Mouse (Mus musculus): ENCODE measurements at regions not wholly inside any gene's neighbourhood (a gene's known extent, or its start where the extent isn't known, plus 50 kb on each side); places are given as distances from the start of the nearest gene placed in this dataset.

GRCm38 (mm10) chr5:74121861-74122630 is 53.8 kb upstream of the Usp46 start:
- ATAC-seq, result no peak

GRCm38 (mm10) chr5:74126015-74126896 is 58.0 kb upstream of the Usp46 start:
- ATAC-seq, result peak; percentile 99

DNA sequence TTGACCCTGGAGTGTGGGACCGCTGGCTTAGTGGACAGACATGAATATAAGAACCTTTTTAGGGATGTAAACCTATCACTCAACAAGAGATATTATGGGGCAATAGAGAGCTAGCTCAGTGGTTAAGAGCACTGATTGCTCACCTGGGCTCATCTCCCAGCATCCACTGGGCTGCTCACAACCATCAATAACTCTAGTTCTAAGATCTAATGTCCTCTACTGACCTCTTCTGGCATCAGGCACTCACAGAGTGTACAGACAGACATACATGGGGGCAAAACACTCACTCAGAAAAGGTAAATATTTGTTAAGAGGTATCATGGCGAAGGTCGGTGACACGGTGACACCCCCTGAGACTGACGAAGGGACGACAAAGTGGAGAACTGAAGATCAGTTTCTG is 59.3 kb upstream of the Usp46 start:
- ATAC-seq, result no peak

DNA sequence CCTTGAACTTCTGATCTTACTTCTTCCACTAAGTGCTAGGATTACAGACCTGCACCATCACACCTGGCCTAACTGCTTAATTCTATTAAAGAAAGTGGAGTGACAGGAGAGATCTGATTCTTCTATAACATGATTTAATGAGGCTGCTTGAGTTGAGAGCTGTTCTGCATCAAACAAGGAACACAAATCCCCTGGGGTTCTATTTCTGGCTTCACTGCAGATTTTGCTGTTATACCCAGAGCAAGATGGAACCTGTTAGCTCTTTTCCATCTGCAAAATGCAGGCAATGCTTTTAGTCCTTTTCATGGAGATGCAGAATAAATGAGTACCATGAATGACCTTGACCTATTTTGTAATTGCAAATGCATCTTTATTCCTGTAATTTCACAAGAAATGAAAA is 61.4 kb upstream of the Usp46 start:
- ATAC-seq, result no peak

- ATAC-seq, result no peak
These were observed 62.4 kb upstream of the Rasl11b start for GRCm38 (mm10) chr5:74132671-74133070.

GRCm38 (mm10) chr5:74136377-74136776 is 58.7 kb upstream of the Rasl11b start:
- no peak for ATAC-seq

DNA sequence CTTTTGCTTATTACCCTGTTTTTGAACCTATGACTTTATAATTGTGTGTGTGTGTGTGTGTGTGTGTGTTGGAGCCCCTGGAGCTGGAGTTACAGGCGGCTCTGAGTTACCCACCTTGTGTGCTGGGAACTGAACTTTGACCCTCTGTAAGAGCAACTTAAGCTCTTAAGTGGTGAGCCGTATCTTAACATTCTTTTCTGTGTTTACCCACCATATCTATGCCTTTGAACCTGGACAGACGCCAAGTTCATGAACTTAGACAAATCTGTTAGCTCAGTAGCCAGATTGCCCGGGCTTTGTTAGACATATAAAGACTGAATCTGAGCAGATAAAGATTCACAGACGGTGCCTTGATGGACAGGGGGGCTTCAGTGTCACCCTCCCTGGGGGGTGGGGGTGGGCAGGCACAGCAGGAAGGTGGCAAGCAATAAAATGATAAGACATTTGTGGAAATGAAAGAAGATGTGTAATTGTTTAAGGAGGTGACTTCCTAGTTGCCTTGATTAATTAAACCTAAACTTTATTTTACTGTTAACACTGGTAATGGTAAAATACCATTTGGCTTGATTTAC is 58.1 kb upstream of the Rasl11b start:
- no peak for ATAC-seq

DNA sequence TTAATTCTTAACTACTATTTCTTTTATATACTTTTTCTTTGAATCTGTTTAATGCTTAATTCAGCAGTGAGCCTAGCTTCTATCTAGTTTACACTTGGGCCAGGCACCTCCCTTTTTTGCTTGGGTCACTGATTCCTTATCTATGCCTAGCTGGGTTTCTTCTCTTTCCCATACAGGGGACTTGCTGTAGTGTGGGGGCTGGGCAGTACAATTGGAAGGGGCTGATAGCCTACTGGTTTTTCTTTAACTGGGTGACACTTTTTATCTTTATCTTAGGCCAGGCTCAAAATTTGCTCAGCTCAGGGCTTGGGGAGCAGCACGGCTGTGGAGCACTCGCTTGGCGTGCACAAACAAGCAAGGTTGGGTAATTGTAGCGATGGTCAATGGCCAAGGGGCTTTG is 51.1 kb upstream of the Rasl11b start:
- ATAC-seq, result no peak

- ATAC-seq, result no peak
These were observed 50.3 kb upstream of the Rasl11b start for GRCm38 (mm10) chr5:74144765-74145164.
